Mouse (Mus musculus): ENCODE measurements around the gene Nudt17. TPM values are rescaled to one million over a fixed set of nuclear protein-coding genes. Genes with fewer than 3 reads are reported as not detected.
"Not testable (repeated sequence)": the region's sequence is repeated elsewhere in the genome, so short reads cannot be mapped to it uniquely, and the experiment has no call there.

The Nudt17 gene
- polyA plus RNA-seq, 1 experiment, result not detected

- H3K4me3 ChIP-seq (ENCODE audit: insufficient read depth, low read depth, low read length), result peak within 1 kb of the TSS; percentile 80
- peak within 1 kb of the TSS; percentile 47; the same call in 1 of the 2 replicates for H3K27ac ChIP-seq (ENCODE audit: insufficient read depth, low read depth, low read length)
- WGBS, result under 1% methylated on average over 35 of the region's 35 CpGs
- H3K4me1 ChIP-seq (ENCODE audit: control insufficient read depth, insufficient read depth, low read length), result peaks cover 8% of the 10 kb centered on the region
- TF ChIP-seq POLR2A (IDR thresholded peaks at IDR 0.05; ENCODE audit: insufficient read depth, low read depth, low read length) (no peak), CTCF (IDR thresholded peaks at IDR 0.05; ENCODE audit: insufficient read depth, low read depth, low read length) (no peak)
Measured at GRCm38 (mm10) chr3:96696198-96696765, 12.1 kb downstream of the Nudt17 start, which contains the start of gene Pias3. TSS of gene Pias3 (plus strand) at chr3:96696384.

- Histone ChIP-seq H3K4me3 (ENCODE audit: insufficient read depth, low read depth, low read length) (no peak overlapping the region), H3K27ac (ENCODE audit: insufficient read depth, low read depth, low read length) (no peak overlapping the region), H3K4me1 (ENCODE audit: control insufficient read depth, insufficient read depth, low read length) (peaks cover 7% of the 10 kb centered on the region; the same call in 1 of the 2 replicates)
- WGBS, result 96% methylated on average over 1 of the region's 1 CpGs
- no peak for TF ChIP-seq CTCF (IDR thresholded peaks at IDR 0.05; ENCODE audit: insufficient read depth, low read depth, low read length)
- no peak for TF ChIP-seq POLR2A (IDR thresholded peaks at IDR 0.05; ENCODE audit: insufficient read depth, low read depth, low read length)
Measured at GRCm38 (mm10) chr3:96693579-96693978, 14.8 kb downstream of the Nudt17 start.

DNA sequence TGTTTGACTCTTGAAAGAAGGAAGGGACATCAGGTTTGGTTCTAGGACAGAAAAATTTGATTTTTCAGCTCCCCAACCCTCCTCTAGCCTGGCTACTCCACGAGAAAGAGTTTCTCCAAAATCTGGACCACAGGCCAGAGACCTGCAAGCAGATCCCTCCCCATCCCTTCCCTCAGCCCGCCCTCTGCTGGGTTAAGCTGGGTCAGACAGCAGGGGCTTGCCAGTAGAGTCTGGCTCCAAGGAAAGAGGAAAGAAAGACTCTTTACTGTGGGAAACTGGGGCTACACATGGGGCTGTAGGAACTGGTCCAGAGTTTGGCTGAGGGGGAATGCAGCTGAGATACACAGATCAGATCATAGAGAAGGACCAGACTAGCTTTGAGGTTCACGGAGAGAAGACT, 15.9 kb downstream of the Nudt17 start:
- H3K4me3 ChIP-seq (ENCODE audit: insufficient read depth, low read depth, low read length), result no peak overlapping the region
- peaks cover 7% of the 10 kb centered on the region; the same call in 1 of the 2 replicates for H3K4me1 ChIP-seq (ENCODE audit: control insufficient read depth, insufficient read depth, low read length)
- H3K27ac ChIP-seq (ENCODE audit: insufficient read depth, low read depth, low read length), result no peak overlapping the region
- TF ChIP-seq CTCF (IDR thresholded peaks at IDR 0.05; ENCODE audit: insufficient read depth, low read depth, low read length), result no peak
- no peak for TF ChIP-seq POLR2A (IDR thresholded peaks at IDR 0.05; ENCODE audit: insufficient read depth, low read depth, low read length)
- WGBS, result 31% methylated on average over 3 of the region's 3 CpGs

DNA sequence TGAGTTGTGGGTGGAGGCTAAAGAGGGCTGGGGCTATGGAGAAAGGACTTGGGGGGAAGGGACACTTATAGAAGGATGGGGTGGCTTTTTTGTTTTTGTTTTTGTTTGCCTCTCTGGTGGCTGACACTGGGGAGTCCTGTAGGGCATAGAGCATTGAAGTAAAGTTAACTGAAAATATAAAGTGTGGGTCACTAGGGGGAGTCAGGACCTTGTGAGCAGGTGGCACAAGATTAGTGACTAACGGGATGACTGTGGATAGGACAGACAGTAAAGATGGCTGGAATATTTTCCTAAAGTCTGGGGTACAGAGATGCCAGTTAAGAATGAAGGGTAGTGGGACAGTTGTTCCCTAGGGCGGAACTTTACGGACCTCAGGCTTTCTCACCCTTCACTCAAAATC, 18.1 kb downstream of the Nudt17 start:
- peaks cover 3% of the 10 kb centered on the region; the same call in 1 of the 2 replicates for H3K4me1 ChIP-seq (ENCODE audit: control insufficient read depth, insufficient read depth, low read length)
- TF ChIP-seq CTCF (IDR thresholded peaks at IDR 0.05; ENCODE audit: insufficient read depth, low read depth, low read length), result no peak
- no peak for TF ChIP-seq POLR2A (IDR thresholded peaks at IDR 0.05; ENCODE audit: insufficient read depth, low read depth, low read length)
- no peak overlapping the region for H3K4me3 ChIP-seq (ENCODE audit: insufficient read depth, low read depth, low read length)
- no peak overlapping the region for H3K27ac ChIP-seq (ENCODE audit: insufficient read depth, low read depth, low read length)
- WGBS, result 73% methylated on average over 3 of the region's 3 CpGs

GRCm38 (mm10) chr3:96688854-96689253, 19.5 kb downstream of the Nudt17 start:
- WGBS, result 84% methylated on average over 11 of the region's 11 CpGs
- Histone ChIP-seq H3K4me3 (ENCODE audit: insufficient read depth, low read depth, low read length) (no peak overlapping the region), H3K27ac (ENCODE audit: insufficient read depth, low read depth, low read length) (no peak overlapping the region), H3K4me1 (ENCODE audit: control insufficient read depth, insufficient read depth, low read length) (peaks cover 11% of the 10 kb centered on the region)
- TF ChIP-seq POLR2A (IDR thresholded peaks at IDR 0.05; ENCODE audit: insufficient read depth, low read depth, low read length) (no peak), CTCF (IDR thresholded peaks at IDR 0.05; ENCODE audit: insufficient read depth, low read depth, low read length) (no peak)

- 95% methylated on average over 5 of the region's 5 CpGs for WGBS
- H3K27ac ChIP-seq (ENCODE audit: insufficient read depth, low read depth, low read length); H3K4me3 ChIP-seq (ENCODE audit: insufficient read depth, low read depth, low read length): not testable (repeated sequence)
- peaks cover 11% of the 10 kb centered on the region for H3K4me1 ChIP-seq (ENCODE audit: control insufficient read depth, insufficient read depth, low read length)
Measured at GRCm38 (mm10) chr3:96686057-96686456, 22.3 kb downstream of the Nudt17 start.

DNA sequence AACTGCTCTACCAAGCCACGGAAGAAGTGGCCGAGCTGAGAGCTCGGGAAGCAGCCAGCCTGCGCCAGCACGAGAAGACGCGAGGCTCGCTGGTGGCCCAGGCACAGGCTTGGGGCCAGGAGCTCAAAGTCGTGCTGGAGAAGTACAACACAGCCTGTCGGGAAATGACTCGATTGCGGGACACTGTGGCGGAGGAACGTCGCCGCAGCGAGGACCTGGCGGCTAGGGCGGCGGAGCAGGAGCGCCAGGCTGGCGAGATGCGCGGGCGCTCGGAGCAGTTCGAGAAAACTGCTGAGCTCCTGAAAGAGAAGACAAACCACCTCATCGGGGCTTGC, 23.6 kb downstream of the Nudt17 start:
- no peak overlapping the region for H3K27ac ChIP-seq (ENCODE audit: insufficient read depth, low read depth, low read length)
- 53% methylated on average over 28 of the region's 28 CpGs for WGBS
- H3K4me3 ChIP-seq (ENCODE audit: insufficient read depth, low read depth, low read length), result no peak overlapping the region

GRCm38 (mm10) chr3:96684151-96684821, 24.1 kb downstream of the Nudt17 start:
- Histone ChIP-seq H3K27ac (ENCODE audit: insufficient read depth, low read depth, low read length) (no peak overlapping the region), H3K4me1 (ENCODE audit: control insufficient read depth, insufficient read depth, low read length) (peaks cover 19% of the 10 kb centered on the region), H3K4me3 (ENCODE audit: insufficient read depth, low read depth, low read length) (no peak overlapping the region)
- TF ChIP-seq POLR2A (IDR thresholded peaks at IDR 0.05; ENCODE audit: insufficient read depth, low read depth, low read length) (no peak), CTCF (IDR thresholded peaks at IDR 0.05; ENCODE audit: insufficient read depth, low read depth, low read length) (no peak)
- 76% methylated on average over 17 of the region's 17 CpGs for WGBS

More for the DNA sequence above, 23.6 kb downstream of the Nudt17 start:
- TF ChIP-seq POLR2A (IDR thresholded peaks at IDR 0.05; ENCODE audit: insufficient read depth, low read depth, low read length) (no peak), CTCF (IDR thresholded peaks at IDR 0.05; ENCODE audit: insufficient read depth, low read depth, low read length) (no peak)
- H3K4me1 ChIP-seq (ENCODE audit: control insufficient read depth, insufficient read depth, low read length), result peaks cover 18% of the 10 kb centered on the region

DNA sequence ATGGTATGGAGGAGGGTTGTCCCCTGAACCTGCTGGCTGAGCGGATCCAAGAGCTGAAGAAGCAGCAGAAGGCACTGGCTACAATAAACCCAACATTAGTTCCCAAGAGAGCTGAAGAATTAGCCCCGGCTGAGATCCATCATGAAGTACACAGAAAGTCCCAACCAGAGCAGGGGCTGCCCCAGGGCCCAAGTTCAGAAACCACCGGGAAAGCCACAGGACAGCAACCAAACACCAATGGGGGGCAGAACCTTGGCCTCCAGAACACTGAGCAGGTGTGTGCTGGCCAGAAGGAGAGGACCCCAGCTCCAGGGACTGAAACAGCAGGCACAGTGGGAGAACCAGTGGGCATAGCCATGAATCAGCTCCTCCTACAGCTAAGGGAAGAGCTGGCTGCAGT, 24.9 kb downstream of the Nudt17 start:
- TF ChIP-seq POLR2A (IDR thresholded peaks at IDR 0.05; ENCODE audit: insufficient read depth, low read depth, low read length) (no peak), CTCF (IDR thresholded peaks at IDR 0.05; ENCODE audit: insufficient read depth, low read depth, low read length) (no peak)
- Histone ChIP-seq H3K27ac (ENCODE audit: insufficient read depth, low read depth, low read length) (no peak overlapping the region), H3K4me1 (ENCODE audit: control insufficient read depth, insufficient read depth, low read length) (peaks cover 22% of the 10 kb centered on the region), H3K4me3 (ENCODE audit: insufficient read depth, low read depth, low read length) (no peak overlapping the region)
- 100% methylated on average over 3 of the region's 3 CpGs for WGBS

All from olfactory bulb, adult 2 months (tissue).